Mouse (Mus musculus) C2C12 (cell line): ENCODE data around the gene Ren1. TPM values are rescaled to one million over a fixed set of nuclear protein-coding genes. Genes with fewer than 3 reads are reported as not detected.
"Not testable (repeated sequence)": the region's sequence is repeated elsewhere in the genome, so short reads cannot be mapped to it uniquely, and the experiment has no call there.

ENCODE experiments used
- H3K27me3 ChIP-seq: one replicate; pipeline ENCODE4 v1.6.1; 2011; ENCODE audit not compliant: control insufficient read depth, insufficient read depth, insufficient read length
- H3K36me3 ChIP-seq: one replicate; pipeline ENCODE4 v1.6.1; 2011; ENCODE audit not compliant: control insufficient read depth, insufficient read depth
- H3K4me3 ChIP-seq: one replicate; pipeline ENCODE4 v1.5.1; 2011; ENCODE audit warnings: mild to moderate bottlenecking, control low read depth; ENCODE audit not compliant: poor library complexity, insufficient read depth, severe bottlenecking
- H3K79me2 ChIP-seq: one replicate; pipeline ENCODE4 v1.6.1; 2011; ENCODE audit not compliant: control insufficient read depth, insufficient read depth
- H3K79me3 ChIP-seq: one replicate; pipeline ENCODE4 v1.6.1; 2011; ENCODE audit warnings: low read depth, control low read depth
- H3ac ChIP-seq: one replicate; pipeline ENCODE3; 2011; ENCODE audit warnings: low read depth; ENCODE audit not compliant: control insufficient read depth, insufficient read length
- CEBPB ChIP-seq: IDR thresholded peaks from one replicate; pipeline ENCODE4 v1.6.1; 2011; ENCODE audit warnings: low read depth, mild to moderate bottlenecking, control low read depth, moderate library complexity
- CTCF ChIP-seq: IDR thresholded peaks from one replicate; pipeline ENCODE4 v1.5.1; 2011; ENCODE audit not compliant: control insufficient read depth, insufficient read depth, insufficient read length
- FOSL1 ChIP-seq: IDR thresholded peaks from one replicate; pipeline ENCODE4 v1.8.0; 2011; ENCODE audit warnings: mild to moderate bottlenecking, low read length; ENCODE audit not compliant: poor library complexity, insufficient read depth, severe bottlenecking
- MAX ChIP-seq: IDR thresholded peaks from one replicate; pipeline ENCODE4 v1.6.1; 2011; ENCODE audit warnings: mild to moderate bottlenecking, control low read depth
- MYOD1 ChIP-seq: IDR thresholded peaks from one replicate; pipeline ENCODE4 v1.6.1; 2011; ENCODE audit warnings: low read depth; ENCODE audit not compliant: control insufficient read depth, insufficient read length
- MYOG ChIP-seq: IDR thresholded peaks from one replicate; pipeline ENCODE4 v1.6.1; 2011; ENCODE audit not compliant: control insufficient read depth, insufficient read length; ENCODE audit errors: extremely low read depth
- USF1 ChIP-seq: IDR thresholded peaks from one replicate; pipeline ENCODE4 v1.6.1; 2011; ENCODE audit warnings: low read depth, mild to moderate bottlenecking, control low read depth, moderate library complexity
- polyA plus RNA-seq: library from polyadenylated mRNA; unstranded; fragments of >200 nt; fragmentation: generic; extraction: Trizol; gene quantifications from one replicate; pipeline ENCODE4 v1.2.1, GENCODE M21; 2012; ENCODE audit warnings: missing spikeins

Ren1 gene
- polyA plus RNA-seq, 1 experiment = not detected

DNA sequence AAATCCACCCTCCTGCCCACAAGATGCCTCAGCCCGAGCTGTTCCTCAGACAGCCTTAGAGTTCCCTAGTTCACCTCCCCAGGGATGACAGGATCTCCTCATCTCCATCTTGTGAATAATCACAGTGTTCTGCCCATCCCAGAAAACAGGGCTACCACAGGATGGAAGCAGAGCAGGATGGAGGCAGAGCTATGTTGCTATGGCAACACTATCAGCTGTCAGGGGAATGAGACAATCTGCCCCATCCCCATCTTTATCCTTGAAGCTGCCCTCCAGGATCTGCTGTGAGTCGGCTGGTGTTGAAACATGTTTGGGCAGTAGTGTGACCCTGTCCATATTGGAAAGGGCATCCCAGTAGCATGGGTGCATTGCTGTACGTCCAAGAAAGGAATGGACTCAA lies 19.2 kb upstream of the Ren1 start:
- Histone ChIP-seq H3K36me3 (no peaks in the 10 kb centered on the region), H3K27me3 (peaks cover 49% of the 10 kb centered on the region)
- no peak for TF ChIP-seq MAX
- no peak for TF ChIP-seq CEBPB
- no peak for TF ChIP-seq USF1
- TF ChIP-seq CTCF = no peak
- no peak for TF ChIP-seq FOSL1
- no peak for TF ChIP-seq MYOD1
- TF ChIP-seq MYOG = no peak

DNA sequence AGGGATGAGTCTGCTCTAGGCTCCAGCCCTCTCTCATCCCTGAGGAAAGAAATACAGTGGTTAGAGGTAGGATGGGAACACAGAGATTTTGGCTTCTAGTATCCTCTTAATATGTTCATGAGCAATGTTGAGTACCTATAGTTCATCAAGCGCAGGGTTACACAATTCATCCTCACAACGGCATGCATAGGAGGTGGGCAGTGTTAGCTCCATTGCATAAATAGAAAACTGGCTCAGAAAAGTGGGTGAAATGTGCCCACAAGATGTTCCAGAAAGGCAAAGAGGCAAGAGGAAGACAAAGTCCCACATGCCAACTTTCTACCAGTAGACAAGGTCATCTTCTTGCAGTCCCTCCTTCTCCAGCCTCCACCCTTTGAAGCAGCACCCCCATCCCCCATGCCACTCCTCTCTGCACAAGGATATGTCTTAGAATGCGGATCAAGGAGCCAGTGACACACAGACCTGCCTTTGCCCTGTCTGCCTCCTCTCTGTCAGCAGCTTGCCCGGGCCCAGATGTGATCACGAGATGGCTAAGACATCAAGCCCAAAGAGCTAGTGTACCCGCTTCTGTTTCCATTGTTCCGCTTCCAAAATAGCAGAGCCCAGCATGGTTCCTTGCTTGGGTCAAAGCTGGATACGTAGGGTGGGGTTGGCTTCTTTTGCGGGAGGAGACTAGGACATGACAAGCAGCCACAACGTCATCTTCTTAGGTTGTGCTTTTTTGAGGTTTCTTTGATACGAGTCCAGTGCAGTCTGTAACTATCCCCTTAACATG lies 17.5 kb upstream of the Ren1 start:
- Histone ChIP-seq H3K79me3 (no peaks in the 10 kb centered on the region), H3K27me3 (peaks cover 44% of the 10 kb centered on the region), H3K36me3 (no peaks in the 10 kb centered on the region), H3K79me2 (no peaks in the 10 kb centered on the region), H3K4me3 (no peak overlapping the region), H3ac (no peak overlapping the region)
- TF ChIP-seq MYOG (no peak), CTCF (no peak), MYOD1 (no peak), FOSL1 (no peak), USF1 (no peak), CEBPB (no peak), MAX (no peak)

More for the DNA sequence above, 19.2 kb upstream of the Ren1 start:
- H3ac ChIP-seq = no peak overlapping the region
- H3K79me3 ChIP-seq = no peaks in the 10 kb centered on the region
- no peaks in the 10 kb centered on the region for H3K79me2 ChIP-seq
- H3K4me3 ChIP-seq = no peak overlapping the region

DNA sequence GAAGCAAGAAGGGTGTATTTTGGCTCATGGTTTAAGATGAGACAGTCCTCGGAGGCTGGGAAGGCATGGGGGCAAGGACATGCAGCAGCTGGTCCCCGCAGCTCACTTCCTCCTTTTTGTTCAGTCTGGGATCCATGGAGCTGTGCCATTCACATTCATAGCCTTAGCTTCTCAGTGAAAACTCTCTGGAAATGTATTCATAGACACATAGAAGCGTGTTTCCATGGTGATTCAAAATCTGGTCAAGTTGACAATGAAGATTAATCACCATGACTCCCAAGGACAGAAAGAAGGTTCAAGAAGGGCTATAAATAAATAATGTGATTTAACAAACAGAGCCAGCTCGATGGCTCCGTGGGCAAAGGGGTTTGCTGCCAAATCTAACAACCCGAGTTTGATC lies 16.4 kb upstream of the Ren1 start:
- H3K79me3 ChIP-seq = no peaks in the 10 kb centered on the region
- no peak overlapping the region for H3ac ChIP-seq
- TF ChIP-seq MYOG = no peak
- H3K4me3 ChIP-seq = no peak overlapping the region
- peaks cover 33% of the 10 kb centered on the region for H3K27me3 ChIP-seq
- H3K36me3 ChIP-seq = no peaks in the 10 kb centered on the region
- no peaks in the 10 kb centered on the region for H3K79me2 ChIP-seq

DNA sequence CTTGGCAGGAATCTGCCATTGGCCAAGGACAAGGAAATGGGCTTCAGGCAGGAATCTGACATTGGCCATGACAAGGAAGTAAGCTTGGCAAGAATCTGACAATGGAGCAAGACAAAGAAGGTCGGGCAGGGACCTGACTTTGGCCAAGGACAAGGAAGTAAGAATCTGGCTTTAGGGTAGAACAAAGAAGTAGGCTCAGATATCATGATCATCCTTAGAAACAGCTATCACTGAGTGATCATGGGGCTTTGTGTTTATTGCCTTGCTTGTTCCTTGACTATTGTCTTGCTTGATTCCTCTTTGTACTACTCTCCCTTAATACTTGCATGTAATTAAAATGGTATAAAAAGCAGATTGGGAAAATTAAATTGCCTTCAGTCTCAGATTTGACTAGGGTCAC lies 9.9 kb upstream of the Ren1 start:
- H3K79me3 ChIP-seq, H3K36me3 ChIP-seq, H3ac ChIP-seq, H3K4me3 ChIP-seq, H3K79me2 ChIP-seq: not testable (repeated sequence)
- H3K27me3 ChIP-seq = peaks cover 14% of the 10 kb centered on the region

DNA sequence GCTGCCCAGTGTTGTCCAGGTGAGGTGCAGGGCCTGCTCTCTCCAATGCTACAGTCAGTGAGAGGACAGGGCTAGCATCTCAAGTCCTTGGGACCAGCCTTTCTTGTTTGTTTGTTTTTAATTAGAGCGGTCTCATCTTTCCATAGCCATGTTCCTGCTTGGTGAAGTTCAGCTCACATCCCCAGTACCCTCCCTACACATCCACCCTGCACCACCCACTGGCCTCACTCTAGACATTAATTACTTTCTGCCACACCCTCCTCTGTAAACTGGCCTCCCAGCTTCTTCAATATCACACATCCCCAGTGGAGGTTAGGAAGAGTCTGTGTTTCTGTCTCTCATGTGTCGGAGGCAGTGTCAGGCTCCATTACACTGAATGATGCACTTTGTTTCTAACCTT lies 6.0 kb upstream of the Ren1 start:
- Histone ChIP-seq H3K79me3 (no peaks in the 10 kb centered on the region), H3ac (no peak overlapping the region), H3K79me2 (no peaks in the 10 kb centered on the region), H3K27me3 (peaks cover 33% of the 10 kb centered on the region), H3K36me3 (no peaks in the 10 kb centered on the region), H3K4me3 (no peak overlapping the region)
- TF ChIP-seq USF1 = no peak
- TF ChIP-seq CEBPB = no peak
- no peak for TF ChIP-seq MYOD1
- TF ChIP-seq FOSL1 = no peak
- no peak for TF ChIP-seq CTCF
- TF ChIP-seq MYOG = no peak
- no peak for TF ChIP-seq MAX

DNA sequence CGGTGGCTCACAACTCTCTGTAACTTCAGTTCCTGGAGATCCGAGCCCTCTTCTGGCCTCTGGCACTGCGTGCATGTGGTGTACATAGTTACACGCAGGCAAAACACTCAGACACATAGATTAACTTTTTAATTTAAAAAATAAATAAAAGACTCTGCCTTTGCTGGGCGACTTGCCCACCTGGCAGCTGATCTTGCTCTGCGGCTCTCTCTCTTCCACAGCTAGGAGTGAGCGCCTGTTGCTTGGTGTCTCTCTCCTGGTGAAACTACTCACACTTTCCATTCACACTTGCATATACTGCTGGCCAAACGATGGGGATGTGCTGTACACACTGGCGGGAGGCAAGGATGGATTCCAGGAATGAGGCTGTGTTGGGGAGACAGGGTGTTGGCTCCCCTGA lies 3.8 kb upstream of the Ren1 start:
- no peak for TF ChIP-seq FOSL1
- TF ChIP-seq USF1 = no peak
- no peak for TF ChIP-seq MYOG
- no peak for TF ChIP-seq CTCF
- TF ChIP-seq MYOD1 = no peak
- no peak for TF ChIP-seq CEBPB
- no peak for TF ChIP-seq MAX
- Histone ChIP-seq H3K36me3 (no peaks in the 10 kb centered on the region), H3K79me2 (no peaks in the 10 kb centered on the region), H3ac (no peak overlapping the region), H3K27me3 (peaks cover 43% of the 10 kb centered on the region), H3K79me3 (no peaks in the 10 kb centered on the region), H3K4me3 (no peak overlapping the region)
